Mouse (Mus musculus) ES-Bruce4 (cell line): ENCODE results near the gene Zfp28. TPM values are rescaled to one million over a fixed set of nuclear protein-coding genes. Genes with fewer than 3 reads are reported as not detected.

Experiments used
- H3K27ac ChIP-seq: 2 replicates; pipeline ENCODE4 v1.5.1; 2012; ENCODE audit warnings: low read length, inconsistent platforms; ENCODE audit not compliant: insufficient read depth
- H3K27me3 ChIP-seq: 2 replicates; pipeline ENCODE4 v1.6.1; 2012; ENCODE audit warnings: mild to moderate bottlenecking, low read length, inconsistent platforms; ENCODE audit not compliant: control insufficient read depth, poor library complexity, insufficient read depth, severe bottlenecking
- H3K36me3 ChIP-seq: 2 replicates; pipeline ENCODE4 v1.6.1; 2012; ENCODE audit warnings: inconsistent platforms, mild to moderate bottlenecking, low read length, moderate library complexity; ENCODE audit not compliant: control insufficient read depth, poor library complexity, insufficient read depth, severe bottlenecking
- H3K4me1 ChIP-seq: one replicate; pipeline ENCODE4 v1.8.1; 2011; ENCODE audit warnings: low read length; ENCODE audit not compliant: control insufficient read depth, insufficient read depth
- H3K4me3 ChIP-seq: 2 replicates; pipeline ENCODE4 v1.5.1; 2011; ENCODE audit warnings: low read depth, mild to moderate bottlenecking, low read length
- H3K9ac ChIP-seq: 2 replicates; pipeline ENCODE4 v1.6.1; 2012; ENCODE audit warnings: low read depth, mild to moderate bottlenecking, inconsistent platforms; ENCODE audit not compliant: poor library complexity, severe bottlenecking
- H3K9me3 ChIP-seq: replicated peaks from 2 replicates; pipeline ENCODE4 v1.6.1; 2012; ENCODE audit warnings: mild to moderate bottlenecking, low read length, inconsistent platforms; ENCODE audit not compliant: control insufficient read depth, poor library complexity, insufficient read depth, severe bottlenecking
- CTCF ChIP-seq: IDR thresholded peaks from one replicate; pipeline ENCODE4 v1.8.1; 2011; ENCODE audit warnings: low read depth, low read length
- EP300 ChIP-seq: IDR thresholded peaks from 2 replicates; pipeline ENCODE4 v1.6.1; 2011; ENCODE audit warnings: low read depth, low read length; ENCODE audit not compliant: insufficient read depth
- POLR2A ChIP-seq: IDR thresholded peaks from one replicate; pipeline ENCODE4 v1.8.1; 2011; ENCODE audit warnings: low read length; ENCODE audit not compliant: insufficient read depth
- polyA plus RNA-seq: library from polyadenylated mRNA; stranded (reverse); fragments of >200 nt; gene quantifications from 2 replicates; pipeline ENCODE4 v1.2.4, GENCODE M21; 2011; ENCODE audit warnings: low read depth; ENCODE audit not compliant: missing spikeins, insufficient read depth, insufficient read length

Zfp28 gene
- polyA plus RNA-seq, 1 experiment: 4.5 TPM

DNA sequence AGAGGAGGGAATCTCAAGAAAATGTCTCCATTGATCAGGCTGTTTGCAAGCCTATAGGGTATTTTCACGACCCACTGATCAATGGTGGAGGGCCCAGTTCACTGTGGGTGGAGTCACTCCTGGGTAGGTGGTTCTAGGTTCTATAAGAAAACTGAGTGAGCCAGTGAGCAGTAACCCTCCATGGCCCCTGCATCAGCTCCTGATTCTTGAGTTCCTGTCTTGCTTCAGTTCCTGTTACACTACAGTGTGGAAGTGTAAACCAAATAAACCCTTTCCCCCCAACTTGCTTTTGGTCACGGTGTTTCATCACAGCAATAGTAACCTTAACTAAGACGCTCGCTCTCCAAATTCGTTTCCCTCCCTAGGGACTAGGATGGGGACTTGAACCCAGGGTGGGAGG lies 5.9 kb downstream of the Zfp28 start:
- no peak overlapping the region for H3K4me3 ChIP-seq
- no peak overlapping the region for H3K27ac ChIP-seq
- H3K9me3 ChIP-seq: no peaks in the 10 kb centered on the region
- no peaks in the 10 kb centered on the region for H3K27me3 ChIP-seq
- H3K36me3 ChIP-seq: no peaks in the 10 kb centered on the region
- H3K4me1 ChIP-seq: no peaks in the 10 kb centered on the region
- H3K9ac ChIP-seq: no peak overlapping the region
- no peak for TF ChIP-seq CTCF
- no peak for TF ChIP-seq EP300
- no peak for TF ChIP-seq POLR2A

DNA sequence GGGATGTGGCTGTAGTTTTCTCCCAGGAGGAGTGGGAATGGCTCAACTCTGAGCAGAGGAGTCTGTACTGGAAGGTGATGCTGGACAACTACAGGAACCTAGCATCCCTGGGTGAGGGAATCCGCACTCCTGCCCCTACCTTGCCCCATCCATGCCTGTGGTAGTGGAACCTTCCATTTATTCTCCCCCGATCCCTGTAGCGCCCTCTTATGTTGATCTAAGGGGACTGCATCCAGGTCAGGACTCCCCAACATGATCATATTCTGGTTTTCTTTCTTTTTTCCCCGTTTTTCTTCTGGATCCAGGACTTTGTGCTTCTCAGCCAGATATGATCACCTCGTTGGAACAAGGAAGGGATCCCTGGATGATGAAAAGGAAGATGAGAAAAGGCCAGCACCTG lies 6.4 kb downstream of the Zfp28 start:
- TF ChIP-seq CTCF (no peak), POLR2A (no peak), EP300 (no peak)
- Histone ChIP-seq H3K9me3 (no peaks in the 10 kb centered on the region), H3K36me3 (no peaks in the 10 kb centered on the region), H3K4me3 (no peak overlapping the region), H3K4me1 (no peaks in the 10 kb centered on the region), H3K9ac (no peak overlapping the region), H3K27ac (no peak overlapping the region), H3K27me3 (no peaks in the 10 kb centered on the region)

DNA sequence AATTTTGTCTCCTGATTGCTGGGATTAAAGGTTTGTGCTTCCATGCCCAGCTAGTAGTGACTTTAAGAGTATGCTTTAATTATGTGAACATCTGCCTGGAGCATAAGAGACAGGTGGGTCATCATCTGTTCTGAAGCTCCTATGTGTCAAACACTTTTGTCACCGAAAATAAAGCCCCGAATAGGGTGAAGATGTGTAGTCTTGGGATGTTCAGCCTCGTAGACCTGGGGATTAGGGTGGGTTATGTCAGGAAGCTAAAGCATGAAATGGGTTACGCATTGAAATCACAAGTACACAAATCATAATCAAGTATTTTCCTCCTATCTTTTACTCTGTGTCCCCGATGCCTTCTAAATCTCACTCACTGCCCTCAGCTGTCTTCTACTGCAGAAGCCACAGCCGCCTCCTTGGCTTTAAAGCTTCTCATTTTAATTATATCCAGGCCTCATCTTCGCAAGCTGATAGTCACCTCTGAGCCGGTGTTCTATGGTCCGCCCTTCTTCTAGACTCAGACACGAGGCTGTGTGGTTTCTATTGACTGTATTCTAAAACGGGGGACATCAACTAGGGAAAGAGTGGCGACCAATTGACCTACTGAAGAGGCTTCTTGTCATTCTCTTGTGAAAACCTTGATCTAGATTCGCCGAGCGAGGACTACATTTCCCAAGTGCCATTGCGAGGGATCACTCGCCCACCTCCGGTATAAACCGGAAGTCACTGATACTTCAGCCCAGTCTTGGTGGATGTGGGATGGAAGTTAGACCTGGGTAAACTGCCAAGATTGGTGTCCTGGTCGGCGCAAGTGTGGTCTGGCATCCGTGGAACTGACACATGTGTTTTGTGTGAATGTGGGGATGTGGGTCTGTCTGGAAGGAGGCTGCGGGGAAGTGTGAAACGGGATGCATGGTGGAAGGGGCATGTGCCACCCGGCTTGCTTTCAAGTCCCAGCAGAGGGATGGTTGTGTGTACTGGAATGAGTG lies 15.2 kb downstream of the Zfp28 start, which contains the start of gene Smim17:
TSS of gene Smim17 (plus strand) at position 720 of the 980 bp plus-strand sequence.
- Histone ChIP-seq H3K36me3 (no peaks in the 10 kb centered on the region), H3K9me3 (no peaks in the 10 kb centered on the region), H3K27me3 (no peaks in the 10 kb centered on the region), H3K4me3 (peak within 1 kb of the TSS; percentile 98), H3K4me1 (no peaks in the 10 kb centered on the region), H3K27ac (no peak within 1 kb of the TSS), H3K9ac (peak within 1 kb of the TSS; percentile 26)
- TF ChIP-seq POLR2A (peak; percentile 53), EP300 (no peak)

DNA sequence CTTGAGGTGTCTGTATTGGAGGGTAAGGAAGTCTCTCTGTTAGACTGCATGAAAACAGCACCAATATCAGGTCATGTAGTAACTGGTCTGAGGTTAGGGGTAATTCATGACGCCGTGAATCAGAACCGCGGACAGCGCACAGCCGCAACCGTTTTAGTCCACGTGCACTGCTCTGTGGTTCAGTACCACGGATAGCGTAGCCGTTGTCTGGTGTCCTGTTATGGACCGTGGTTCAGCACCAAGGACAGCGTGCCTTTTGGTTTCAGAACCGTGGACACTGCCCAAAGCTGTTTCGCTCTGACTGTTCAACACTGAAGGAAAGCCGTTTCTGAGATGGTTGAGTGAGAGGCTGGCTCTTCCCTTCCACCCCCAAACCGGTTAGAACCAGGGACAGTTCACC lies 26.9 kb downstream of the Zfp28 start, which contains the start of gene Gm20715:
TSS of gene Gm20715 (plus strand) at position 235 of the 400 bp plus-strand sequence.
- H3K9ac ChIP-seq: no peak within 1 kb of the TSS

DNA sequence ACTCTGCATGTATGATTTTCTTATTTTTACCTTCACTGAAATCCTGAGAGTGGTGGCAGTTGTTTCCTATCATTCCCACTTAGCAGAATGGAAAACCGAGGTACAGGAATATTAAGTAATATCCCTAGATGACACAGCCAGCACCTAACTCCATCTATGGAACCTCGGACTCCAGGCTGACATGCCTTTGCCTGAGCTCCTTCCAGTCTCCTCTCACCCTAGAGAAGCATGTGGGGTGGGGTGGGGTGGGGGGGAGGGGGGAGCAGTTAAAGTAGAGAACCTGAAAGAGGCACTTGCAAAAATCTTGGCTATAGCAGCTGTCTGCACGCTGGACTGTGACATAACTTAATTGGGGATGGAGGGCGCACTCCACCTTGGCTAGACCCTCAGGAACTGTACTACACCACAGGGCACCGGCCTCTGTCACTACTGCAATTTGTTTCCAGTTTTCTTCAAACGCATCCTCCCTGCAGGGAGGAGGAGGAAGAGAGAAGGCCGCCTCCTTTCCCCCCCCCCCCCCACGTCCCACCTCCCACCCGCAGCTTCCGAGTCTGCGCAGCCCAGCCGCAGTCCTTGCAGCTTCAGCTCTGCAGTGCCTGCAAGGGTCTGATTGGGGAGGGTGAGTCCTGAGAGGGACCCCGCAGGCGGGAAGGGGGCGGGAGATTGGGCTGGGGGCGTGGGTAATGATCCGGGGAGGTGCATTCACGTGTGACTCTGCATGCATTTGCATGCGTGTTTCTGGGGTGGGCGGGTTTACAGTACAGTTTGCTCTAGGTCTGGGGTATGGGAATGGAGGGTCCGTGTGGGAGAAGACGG lies 31.7 kb downstream of the Zfp28 start:
- peak overlapping the region; percentile 9 for H3K4me3 ChIP-seq

More for the DNA sequence above, 26.9 kb downstream of the Zfp28 start, which contains the start of gene Gm20715:
- Histone ChIP-seq H3K27ac (no peak within 1 kb of the TSS), H3K9me3 (no peaks in the 10 kb centered on the region), H3K27me3 (no peaks in the 10 kb centered on the region), H3K4me1 (no peaks in the 10 kb centered on the region), H3K36me3 (no peaks in the 10 kb centered on the region), H3K4me3 (no peak within 1 kb of the TSS)
- no peak for TF ChIP-seq POLR2A
- peak; percentile 36 for TF ChIP-seq CTCF
- TF ChIP-seq EP300: peak; percentile 91

More for the DNA sequence above, 31.7 kb downstream of the Zfp28 start:
- Histone ChIP-seq H3K9me3 (no peaks in the 10 kb centered on the region), H3K4me1 (no peaks in the 10 kb centered on the region), H3K27me3 (no peaks in the 10 kb centered on the region), H3K9ac (no peak overlapping the region), H3K27ac (no peak overlapping the region), H3K36me3 (no peaks in the 10 kb centered on the region)
- no peak for TF ChIP-seq EP300
- no peak for TF ChIP-seq CTCF
- TF ChIP-seq POLR2A: no peak
